Comparison of ENCODE assay signal across 11 mouse cellular contexts in genomic region chr2:4490845-4491244, GRCm38 (mm10).
DNase-seq lines count a peak whose midpoint lies in the region; ATAC-seq and TF ChIP-seq lines count a peak whose summit lies in the region.
"Had no signal": no experiment of that assay in that cellular context is flagged by ENCODE, and none has a peak within 500 bp of the region (broad histone marks: within the 10 kb centered on the region; RNA-seq: fewer than 3 reads in every experiment).

No protein-coding gene starts in this region.

- no peak overlapping the region for H3K4me2 ChIP-seq in midbrain, embryonic 16.5 days (ENCODE audit: low read length)
- H3K4me2 ChIP-seq: embryonic facial prominence, embryonic 12.5 days; limb, embryonic 15.5 days had no signal

- TF ChIP-seq CTCF in embryonic fibroblast, embryonic 13.5 days (IDR thresholded peaks at IDR 0.05; ENCODE audit: borderline replicate concordance, insufficient read depth, low read length): no peak

- intact Hi-C loops in heart, postnatal 25 days (cut with DNase I): loop anchor here (5.0 kb wide), 2 partner anchors 54 to 674 kb away; no protein-coding TSS in a partner anchor

- no peak for DNase-seq in heart, embryonic 10.5 days (ENCODE audit: low spot score)
- DNase-seq in heart, postnatal 25 days (ENCODE audit: low spot score): no peak
- peak; percentile 59 for DNase-seq in lung, postnatal 36 days
- DNase-seq in lung, postnatal 10 days: no peak
- no peak for DNase-seq in embryo, embryonic 9.5 days (ENCODE audit: extremely low spot score)
- no peak for DNase-seq in thymus, adult 18-20 months

- no peak overlapping the region for H3K9ac ChIP-seq in midbrain, embryonic 16.5 days (ENCODE audit: low read depth, low read length)
- H3K9ac ChIP-seq: embryonic facial prominence, embryonic 12.5 days; limb, embryonic 15.5 days had no signal

- ATAC-seq in midbrain, embryonic 16.5 days: no peak; the same call in 1 of the 2 replicates

- H3K36me3 ChIP-seq in heart, embryonic 10.5 days: 0 out of 2 replicates have a peak, but pooled peaks cover 6% of the 10 kb centered on the region
- H3K36me3 ChIP-seq in midbrain, embryonic 16.5 days (ENCODE audit: control insufficient read depth, insufficient read depth, low read length): no peaks in the 10 kb centered on the region

- no peaks in the 10 kb centered on the region for H3K9me3 ChIP-seq in heart, embryonic 10.5 days
- H3K9me3 ChIP-seq in midbrain, embryonic 16.5 days (replicated peaks; ENCODE audit: control insufficient read depth, low read length, poor library complexity, severe bottlenecking): no peaks in the 10 kb centered on the region
- H3K9me3 ChIP-seq: embryonic facial prominence, embryonic 12.5 days; limb, embryonic 15.5 days had no signal

- TF ChIP-seq POLR2A in embryonic fibroblast, embryonic 13.5 days (IDR thresholded peaks at IDR 0.05; ENCODE audit: low read depth, low read length): no peak

- H3K27ac ChIP-seq in heart, embryonic 10.5 days: peak overlapping the region; percentile 36; the same call in 1 of the 2 replicates
- peak overlapping the region; percentile 31; the same call in 1 of the 2 replicates for H3K27ac ChIP-seq in embryonic fibroblast, embryonic 13.5 days (ENCODE audit: insufficient read depth, low read length)
- peak overlapping the region; percentile 28; the same call in 1 of the 2 replicates for H3K27ac ChIP-seq in midbrain, embryonic 16.5 days (ENCODE audit: low read length)
- H3K27ac ChIP-seq: limb, embryonic 15.5 days; macrophage had no signal

- WGBS in heart, embryonic 10.5 days: 81% methylated on average over 5 of the region's 5 CpGs
- 45% methylated on average over 5 of the region's 5 CpGs for whole genome bisulfite sequencing in midbrain, embryonic 16.5 days

- H3K4me1 ChIP-seq in heart, embryonic 10.5 days: peaks cover 53% of the 10 kb centered on the region
- peaks cover 19% of the 10 kb centered on the region; the same call in 1 of the 2 replicates for H3K4me1 ChIP-seq in embryonic fibroblast, embryonic 13.5 days (ENCODE audit: control insufficient read depth, insufficient read depth, low read length)
- H3K4me1 ChIP-seq in midbrain, embryonic 16.5 days (ENCODE audit: control insufficient read depth, insufficient read depth, low read length): peaks cover 32% of the 10 kb centered on the region

- H3K4me3 ChIP-seq in heart, embryonic 10.5 days: no peak overlapping the region
- no peak overlapping the region for H3K4me3 ChIP-seq in embryonic fibroblast, embryonic 13.5 days (ENCODE audit: insufficient read depth, low read length)
- no peak overlapping the region for H3K4me3 ChIP-seq in midbrain, embryonic 16.5 days (ENCODE audit: low read depth, low read length)
- H3K4me3 ChIP-seq: embryonic facial prominence, embryonic 12.5 days; limb, embryonic 15.5 days had no signal

- H3K27me3 ChIP-seq in heart, embryonic 10.5 days (ENCODE audit: insufficient read depth, poor library complexity, severe bottlenecking): 0 out of 2 replicates have a peak, but pooled peaks cover 3% of the 10 kb centered on the region
- H3K27me3 ChIP-seq in midbrain, embryonic 16.5 days (ENCODE audit: control insufficient read depth, insufficient read depth, low read depth, low read length): no peaks in the 10 kb centered on the region
- H3K27me3 ChIP-seq: embryonic facial prominence, embryonic 12.5 days; limb, embryonic 15.5 days had no signal
